Mouse (Mus musculus): ENCODE results near the gene Cep290. TPM values are rescaled to one million over a fixed set of nuclear protein-coding genes. Genes with fewer than 3 reads are reported as not detected.
A peak's percentile ranks its signal among the peaks of the same experiment; 100 is the strongest.

Gene Cep290
- polyA plus RNA-seq (2014; fragmentation: Nextera tagmentation; extraction: Ambion mirVana), result 5.4 and 6.5 TPM in 2 replicates

- under 1% methylated on average over 63 of the region's 63 CpGs for WGBS
Observed at GRCm38 (mm10) chr10:100487097-100487978, at the start of gene Cep290, which contains the start of gene Tmtc3. Gene Cep290, plus strand, starts transcription at chr10:100487558. Gene Tmtc3, minus strand, starts transcription at chr10:100487350.

GRCm38 (mm10) chr10:100449394-100449793 lies 38.0 kb upstream of the Cep290 start:
- DNase-seq (ENCODE audit: low spot score), result no peak
- Histone ChIP-seq H3K4me2 (no peak overlapping the region), H3K4me3 (ENCODE audit: low read depth, low read length) (no peak overlapping the region), H3K9me3 (ENCODE audit: control insufficient read depth, low read length) (no peaks in the 10 kb centered on the region), H3K36me3 (ENCODE audit: control insufficient read depth, insufficient read depth, low read length) (no peaks in the 10 kb centered on the region; the same call in 1 of the 2 replicates), H3K27me3 (replicated peaks; ENCODE audit: control insufficient read depth, insufficient read depth, low read length) (no peaks in the 10 kb centered on the region), H3K27ac (ENCODE audit: low read depth, low read length) (no peak overlapping the region), H3K9ac (ENCODE audit: low read depth, low read length) (no peak overlapping the region), H3K4me1 (replicated peaks; ENCODE audit: control insufficient read depth, insufficient read depth, low read length) (no peaks in the 10 kb centered on the region)
- no peak for ATAC-seq (replicated peaks; ENCODE audit: low FRiP score)

More at GRCm38 (mm10) chr10:100487097-100487978, at the start of gene Cep290, which contains the start of gene Tmtc3:
- peak within 1 kb of the TSS; percentile 5; the same call in 1 of the 2 replicates for H3K27ac ChIP-seq (ENCODE audit: low read depth, low read length)
- peak within 1 kb of the TSS; percentile 88 for H3K4me2 ChIP-seq
- peak within 1 kb of the TSS; percentile 69 for H3K4me3 ChIP-seq (ENCODE audit: low read depth, low read length)
- no peaks in the 10 kb centered on the region for H3K36me3 ChIP-seq (ENCODE audit: control insufficient read depth, insufficient read depth, low read length)
- peak; percentile 89 for DNase-seq (ENCODE audit: low spot score)
- H3K9ac ChIP-seq (ENCODE audit: low read depth, low read length), result peak within 1 kb of the TSS; percentile 69
- peak; percentile 98 for ATAC-seq (replicated peaks; ENCODE audit: low FRiP score)
- H3K4me1 ChIP-seq (replicated peaks; ENCODE audit: control insufficient read depth, insufficient read depth, low read length), result peaks cover 4% of the 10 kb centered on the region; the same call in 1 of the 2 replicates
- H3K27me3 ChIP-seq (replicated peaks; ENCODE audit: control insufficient read depth, insufficient read depth, low read length), result no peaks in the 10 kb centered on the region
- no peaks in the 10 kb centered on the region for H3K9me3 ChIP-seq (ENCODE audit: control insufficient read depth, low read length)

DNA sequence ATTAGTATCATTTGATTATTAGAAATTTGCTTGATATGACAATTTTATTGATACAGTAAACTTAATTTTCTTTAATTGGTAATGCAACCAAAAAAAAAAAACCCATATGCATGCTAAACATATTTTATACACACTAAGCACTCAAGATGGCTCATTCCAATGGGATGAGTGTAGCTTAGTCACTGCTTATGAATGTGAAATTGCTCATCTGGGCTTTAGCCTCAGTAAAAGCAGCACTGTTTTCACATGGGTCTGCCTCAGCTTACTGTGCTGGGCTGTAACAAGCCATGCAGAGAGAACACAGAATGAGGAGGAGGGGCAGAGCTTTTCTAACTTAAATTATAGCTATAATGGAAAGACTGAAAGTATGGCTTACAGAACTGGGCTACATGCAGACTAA lies 26.8 kb upstream of the Cep290 start:
- Histone ChIP-seq H3K27ac (ENCODE audit: low read depth, low read length) (no peak overlapping the region), H3K4me2 (no peak overlapping the region), H3K36me3 (ENCODE audit: control insufficient read depth, insufficient read depth, low read length) (no peaks in the 10 kb centered on the region), H3K9me3 (ENCODE audit: control insufficient read depth, low read length) (no peaks in the 10 kb centered on the region), H3K4me3 (ENCODE audit: low read depth, low read length) (no peak overlapping the region), H3K9ac (ENCODE audit: low read depth, low read length) (no peak overlapping the region), H3K27me3 (replicated peaks; ENCODE audit: control insufficient read depth, insufficient read depth, low read length) (no peaks in the 10 kb centered on the region), H3K4me1 (replicated peaks; ENCODE audit: control insufficient read depth, insufficient read depth, low read length) (no peaks in the 10 kb centered on the region)
- ATAC-seq (replicated peaks; ENCODE audit: low FRiP score), result no peak
- no peak for DNase-seq (ENCODE audit: low spot score)

DNA sequence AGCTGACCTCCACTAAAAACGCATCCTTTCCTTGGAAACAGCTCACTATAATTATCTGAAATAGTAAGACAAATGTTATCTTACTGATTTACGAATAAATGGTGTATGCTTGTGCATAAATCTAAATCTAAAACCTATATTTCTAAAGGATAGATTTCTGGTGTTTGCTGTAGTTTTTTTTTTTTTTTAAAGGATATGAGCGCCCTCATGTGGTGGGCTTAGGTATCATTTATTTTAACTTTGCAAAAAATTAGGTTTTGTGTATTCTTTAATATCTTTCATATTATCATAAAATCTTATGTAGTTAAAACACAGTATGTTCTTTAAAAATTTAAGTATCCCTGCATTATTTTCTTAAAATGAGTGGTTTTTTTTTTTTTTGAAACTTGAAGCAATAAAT lies 12.3 kb upstream of the Cep290 start:
- no peaks in the 10 kb centered on the region for H3K4me1 ChIP-seq (replicated peaks; ENCODE audit: control insufficient read depth, insufficient read depth, low read length)
- DNase-seq (ENCODE audit: low spot score), result no peak
- WGBS, result 45% methylated on average over 3 of the region's 3 CpGs

DNA sequence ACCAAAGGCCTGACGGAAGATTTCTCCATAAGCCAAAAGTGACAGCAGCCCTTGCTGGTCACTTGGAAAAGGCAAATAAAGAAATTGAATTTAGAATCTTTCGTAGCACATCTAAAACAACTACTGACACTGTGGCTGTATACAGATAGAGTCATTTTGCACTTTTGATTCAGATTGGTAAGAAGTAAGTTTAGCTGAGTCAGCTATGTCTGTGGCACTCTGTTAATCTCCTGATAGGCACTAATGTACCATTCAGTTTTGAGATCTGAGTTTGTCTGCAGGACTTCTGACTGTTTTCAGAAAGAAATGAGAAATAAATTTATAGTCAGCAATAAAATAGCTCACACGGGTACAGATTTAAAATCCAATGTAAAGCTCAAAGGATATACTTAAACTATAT lies 7.8 kb upstream of the Cep290 start:
- DNase-seq (ENCODE audit: low spot score) (no peak), ATAC-seq (replicated peaks; ENCODE audit: low FRiP score) (no peak)
- H3K27ac ChIP-seq (ENCODE audit: low read depth, low read length), result no peak overlapping the region
- no peaks in the 10 kb centered on the region for H3K9me3 ChIP-seq (ENCODE audit: control insufficient read depth, low read length)
- WGBS, result 86% methylated on average over 3 of the region's 3 CpGs
- H3K9ac ChIP-seq (ENCODE audit: low read depth, low read length), result no peak overlapping the region
- no peak overlapping the region for H3K4me2 ChIP-seq
- H3K4me1 ChIP-seq (replicated peaks; ENCODE audit: control insufficient read depth, insufficient read depth, low read length), result no peaks in the 10 kb centered on the region
- H3K36me3 ChIP-seq (ENCODE audit: control insufficient read depth, insufficient read depth, low read length), result peaks cover 5% of the 10 kb centered on the region; the same call in 1 of the 2 replicates
- no peaks in the 10 kb centered on the region for H3K27me3 ChIP-seq (replicated peaks; ENCODE audit: control insufficient read depth, insufficient read depth, low read length)
- no peak overlapping the region for H3K4me3 ChIP-seq (ENCODE audit: low read depth, low read length)

More for the DNA sequence above, 12.3 kb upstream of the Cep290 start:
- Histone ChIP-seq H3K4me3 (ENCODE audit: low read depth, low read length) (no peak overlapping the region), H3K4me2 (no peak overlapping the region), H3K36me3 (ENCODE audit: control insufficient read depth, insufficient read depth, low read length) (peaks cover 8% of the 10 kb centered on the region; the same call in 1 of the 2 replicates), H3K9ac (ENCODE audit: low read depth, low read length) (no peak overlapping the region), H3K9me3 (ENCODE audit: control insufficient read depth, low read length) (no peaks in the 10 kb centered on the region), H3K27ac (ENCODE audit: low read depth, low read length) (no peak overlapping the region), H3K27me3 (replicated peaks; ENCODE audit: control insufficient read depth, insufficient read depth, low read length) (no peaks in the 10 kb centered on the region)
- no peak for ATAC-seq (replicated peaks; ENCODE audit: low FRiP score)

GRCm38 (mm10) chr10:100486701-100487096 lies 659 bp upstream of the Cep290 start:
- H3K36me3 ChIP-seq (ENCODE audit: control insufficient read depth, insufficient read depth, low read length), result no peaks in the 10 kb centered on the region
- WGBS, result under 1% methylated on average over 13 of the region's 13 CpGs
- H3K4me3 ChIP-seq (ENCODE audit: low read depth, low read length), result peak overlapping the region; percentile 69
- peaks cover 4% of the 10 kb centered on the region; the same call in 1 of the 2 replicates for H3K4me1 ChIP-seq (replicated peaks; ENCODE audit: control insufficient read depth, insufficient read depth, low read length)
- no peaks in the 10 kb centered on the region for H3K27me3 ChIP-seq (replicated peaks; ENCODE audit: control insufficient read depth, insufficient read depth, low read length)
- ATAC-seq (replicated peaks; ENCODE audit: low FRiP score) (peak; percentile 29), DNase-seq (ENCODE audit: low spot score) (no peak)
- no peaks in the 10 kb centered on the region for H3K9me3 ChIP-seq (ENCODE audit: control insufficient read depth, low read length)
- H3K27ac ChIP-seq (ENCODE audit: low read depth, low read length), result no peak overlapping the region
- peak overlapping the region; percentile 69 for H3K9ac ChIP-seq (ENCODE audit: low read depth, low read length)
- H3K4me2 ChIP-seq, result peak overlapping the region; percentile 88

DNA sequence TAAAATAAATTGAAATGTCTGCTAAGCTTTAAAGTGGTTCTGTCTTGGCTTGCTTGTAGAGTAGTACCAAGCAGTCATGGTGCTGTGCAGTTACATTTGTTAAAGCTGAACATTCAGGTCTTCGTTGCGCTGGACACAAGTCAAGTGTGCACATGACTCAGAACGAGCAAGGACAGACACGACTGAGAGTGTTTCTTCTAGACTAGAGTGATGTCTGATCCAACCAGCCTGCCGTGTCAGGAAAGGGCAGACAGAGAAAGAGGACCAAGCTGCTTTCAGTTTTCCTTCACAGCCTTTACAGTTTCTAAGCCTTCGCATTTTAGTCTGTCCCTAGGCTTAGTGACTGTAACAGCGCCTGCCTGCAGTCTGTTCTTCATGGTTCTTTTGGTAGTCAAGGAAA lies 4.6 kb downstream of the Cep290 start:
- ATAC-seq (replicated peaks; ENCODE audit: low FRiP score), result no peak
- no peak for DNase-seq (ENCODE audit: low spot score)
- Histone ChIP-seq H3K9me3 (ENCODE audit: control insufficient read depth, low read length) (no peaks in the 10 kb centered on the region), H3K27ac (ENCODE audit: low read depth, low read length) (no peak overlapping the region), H3K27me3 (replicated peaks; ENCODE audit: control insufficient read depth, insufficient read depth, low read length) (no peaks in the 10 kb centered on the region), H3K9ac (ENCODE audit: low read depth, low read length) (no peak overlapping the region), H3K4me1 (replicated peaks; ENCODE audit: control insufficient read depth, insufficient read depth, low read length) (peaks cover 4% of the 10 kb centered on the region; the same call in 1 of the 2 replicates), H3K36me3 (ENCODE audit: control insufficient read depth, insufficient read depth, low read length) (no peaks in the 10 kb centered on the region), H3K4me3 (ENCODE audit: low read depth, low read length) (no peak overlapping the region), H3K4me2 (no peak overlapping the region)
- 89% methylated on average over 7 of the region's 7 CpGs for WGBS

GRCm38 (mm10) chr10:100498309-100498708 lies 11.0 kb downstream of the Cep290 start:
- H3K4me2 ChIP-seq, result no peak overlapping the region
- no peaks in the 10 kb centered on the region for H3K4me1 ChIP-seq (replicated peaks; ENCODE audit: control insufficient read depth, insufficient read depth, low read length)
- no peaks in the 10 kb centered on the region for H3K36me3 ChIP-seq (ENCODE audit: control insufficient read depth, insufficient read depth, low read length)
- ATAC-seq (replicated peaks; ENCODE audit: low FRiP score), result peak; percentile 99
- WGBS, result 32% methylated on average over 3 of the region's 3 CpGs
- H3K27me3 ChIP-seq (replicated peaks; ENCODE audit: control insufficient read depth, insufficient read depth, low read length), result no peaks in the 10 kb centered on the region
- DNase-seq (ENCODE audit: low spot score), result no peak
- no peaks in the 10 kb centered on the region for H3K9me3 ChIP-seq (ENCODE audit: control insufficient read depth, low read length)
- H3K27ac ChIP-seq (ENCODE audit: low read depth, low read length), result no peak overlapping the region; the same call in 1 of the 2 replicates
- no peak overlapping the region for H3K9ac ChIP-seq (ENCODE audit: low read depth, low read length)
- H3K4me3 ChIP-seq (ENCODE audit: low read depth, low read length), result no peak overlapping the region
